Mouse (Mus musculus): ENCODE data around the gene Olfr1040.
"Not testable (repeated sequence)": the region's sequence is repeated elsewhere in the genome, so short reads cannot be mapped to it uniquely, and the experiment has no call there.

The Olfr1040 gene

GRCm38 (mm10) chr2:86146632-86147031 is at the start of gene Olfr1040:
Olfr1040 (minus strand) TSS chr2:86146732.
- DNase-seq (ENCODE audit: low spot score in 2 of 2) = no peak

DNA sequence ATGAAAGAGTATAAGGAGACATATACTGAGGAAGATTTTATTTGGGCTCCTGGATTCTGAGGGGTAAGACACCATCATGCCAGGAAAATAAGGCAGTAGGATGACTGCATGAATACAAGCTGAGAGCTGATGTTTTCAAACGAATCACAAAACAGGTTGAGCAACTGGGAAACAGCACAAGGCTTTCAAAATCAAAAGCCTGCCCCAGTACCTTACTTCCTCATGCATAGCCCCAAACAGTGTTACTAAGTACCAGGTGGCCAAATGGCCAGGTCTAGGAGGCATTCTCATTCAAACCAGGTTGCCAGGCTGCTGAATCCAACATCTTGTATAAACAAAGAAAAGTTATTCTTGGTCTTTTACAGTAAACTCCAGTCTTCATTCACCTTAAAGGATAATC is 49.3 kb upstream of the Olfr1040 start:
- no peak for DNase-seq (ENCODE audit: low spot score in 2 of 2)

DNA sequence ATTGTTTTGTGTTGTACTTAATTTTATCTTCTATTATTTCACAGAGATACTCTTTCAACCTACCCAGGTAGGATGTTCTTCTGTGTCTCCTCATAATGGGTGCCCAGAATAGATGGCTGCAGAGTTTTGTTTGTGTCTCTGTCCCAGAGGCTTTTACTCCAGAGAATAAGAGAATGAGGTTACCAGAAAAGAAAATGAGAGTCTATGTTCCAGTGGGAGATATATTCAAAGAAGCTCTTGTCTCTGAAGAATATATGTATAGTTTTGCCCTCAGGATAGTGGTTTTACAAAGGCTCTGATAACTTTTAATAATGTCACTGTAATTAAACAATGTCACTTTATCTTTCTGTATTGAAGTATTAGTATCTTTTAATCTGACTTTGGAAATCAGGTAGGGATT is 39.1 kb upstream of the Olfr1040 start, which contains the start of gene Olfr52:
TSS of gene Olfr52 (minus strand) at position 101 of the 400 bp plus-strand sequence.
- DNase-seq (ENCODE audit: low spot score in 2 of 2) = no peak

DNA sequence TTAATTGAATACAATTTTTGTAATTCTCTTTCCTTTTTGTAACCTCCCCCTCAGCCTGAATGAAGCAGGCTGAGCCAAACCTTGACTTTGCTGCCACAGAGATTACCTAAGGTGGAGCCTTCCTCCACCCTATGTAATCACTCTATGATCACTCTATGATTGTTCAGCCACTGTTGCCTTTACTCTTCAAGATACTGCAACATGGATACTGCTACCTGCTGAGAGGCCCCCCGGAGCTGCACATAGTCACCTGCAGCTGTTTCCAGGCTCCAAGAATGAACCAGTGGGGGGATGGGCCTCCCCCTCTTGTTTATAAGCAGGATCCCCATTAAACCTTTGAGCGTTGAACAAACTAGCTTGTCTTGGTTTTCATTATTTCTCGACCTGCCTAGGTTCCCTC is 33.4 kb upstream of the Olfr1040 start:
- no peak for DNase-seq (ENCODE audit: low spot score in 2 of 2)

DNA sequence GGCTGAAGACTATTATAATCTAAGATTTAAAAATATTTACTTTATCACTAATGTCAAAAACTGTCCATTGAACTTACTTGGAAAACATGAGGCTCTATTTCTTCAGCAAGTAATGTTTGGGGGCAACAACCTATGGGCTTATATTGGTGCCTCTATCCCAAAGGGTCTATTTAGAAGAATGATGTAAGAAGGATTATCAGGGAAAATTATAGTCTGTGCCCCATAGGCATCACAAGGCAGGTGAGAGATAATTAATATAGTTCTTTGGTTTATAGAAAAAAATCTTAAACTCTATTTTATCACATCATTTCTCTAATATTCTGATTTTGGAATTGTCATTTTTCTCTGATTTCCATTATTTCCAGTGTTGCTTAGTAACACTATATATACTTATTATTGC is 31.2 kb upstream of the Olfr1040 start, which contains the start of gene Olfr1044:
TSS of gene Olfr1044 (minus strand) at position 101 of the 400 bp plus-strand sequence.
- DNase-seq (ENCODE audit: low spot score in 2 of 2) = no peak

- DNase-seq (ENCODE audit: low spot score in 2 of 2) = not testable (repeated sequence)
These were observed 28.9 kb upstream of the Olfr1040 start for GRCm38 (mm10) chr2:86175422-86175821.

DNA sequence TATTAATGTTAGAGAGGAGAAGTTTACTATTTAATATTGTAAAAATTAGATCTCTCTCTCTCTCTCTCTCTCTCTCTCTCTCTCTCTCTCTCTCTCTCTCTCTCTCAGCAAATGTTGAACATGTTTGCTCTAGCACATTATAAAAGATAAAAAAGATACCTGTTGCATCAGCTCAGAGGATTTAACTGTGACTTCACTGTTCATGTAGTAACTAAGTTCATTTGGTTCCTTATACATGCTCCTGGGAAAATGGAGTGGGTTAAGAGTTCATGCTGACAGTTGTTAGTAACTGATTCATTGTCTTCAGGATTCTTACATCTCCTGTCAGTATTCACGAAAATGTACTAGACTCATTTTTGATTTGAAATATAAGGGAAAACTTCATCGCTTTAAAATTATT is 20.9 kb upstream of the Olfr1040 start, which contains the start of gene Olfr1043:
TSS of gene Olfr1043 (minus strand) at position 101 of the 400 bp plus-strand sequence.
- no peak for DNase-seq (ENCODE audit: low spot score in 2 of 2)

DNA sequence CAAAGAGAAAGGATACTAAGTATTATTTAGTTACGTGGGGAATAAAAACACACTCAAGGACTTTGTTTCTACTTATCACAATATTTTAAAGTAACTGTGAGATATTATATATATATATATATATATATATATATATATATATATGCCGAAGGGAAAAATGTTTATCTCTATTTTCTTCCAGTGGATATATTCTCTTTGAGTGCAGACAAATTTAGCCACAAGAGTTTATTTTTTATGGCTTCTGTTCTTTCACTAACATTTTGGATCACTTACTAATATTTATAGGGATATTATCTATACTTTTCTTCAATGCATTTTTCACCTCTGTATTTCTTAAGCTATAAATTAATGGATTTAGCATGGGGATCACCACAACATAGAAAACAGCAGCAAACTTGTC is 15.2 kb upstream of the Olfr1040 start, which contains the start of gene Olfr1042:
TSS of gene Olfr1042 (minus strand) at position 101 of the 400 bp plus-strand sequence.
- no peak for DNase-seq (ENCODE audit: low spot score in 2 of 2)

DNA sequence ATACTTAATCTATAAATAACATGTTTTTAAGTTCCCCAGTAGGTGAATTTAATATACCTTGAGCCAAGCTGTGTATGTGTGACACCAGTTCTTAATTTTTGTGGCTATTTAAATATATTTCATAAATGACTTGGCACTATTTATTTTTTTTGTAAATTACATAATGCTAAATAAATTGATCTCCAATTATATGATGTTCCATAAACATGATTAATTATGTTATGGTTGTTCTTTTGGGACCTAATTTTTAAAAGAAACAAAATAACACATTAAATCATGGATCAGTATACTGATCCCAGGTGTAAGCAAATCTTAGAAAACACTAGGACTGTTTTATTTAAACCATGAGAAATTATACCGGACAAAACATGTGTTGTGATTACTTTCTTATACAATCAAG is 10.7 kb downstream of the Olfr1040 start, which contains the start of gene Olfr1039:
TSS of gene Olfr1039 (minus strand) at position 101 of the 400 bp plus-strand sequence.
- DNase-seq (ENCODE audit: low spot score in 2 of 2) = no peak

All from natural killer cell, adult 2 months (primary cell).